Mouse (Mus musculus): ENCODE measurements around the gene Lsm2.

DNA sequence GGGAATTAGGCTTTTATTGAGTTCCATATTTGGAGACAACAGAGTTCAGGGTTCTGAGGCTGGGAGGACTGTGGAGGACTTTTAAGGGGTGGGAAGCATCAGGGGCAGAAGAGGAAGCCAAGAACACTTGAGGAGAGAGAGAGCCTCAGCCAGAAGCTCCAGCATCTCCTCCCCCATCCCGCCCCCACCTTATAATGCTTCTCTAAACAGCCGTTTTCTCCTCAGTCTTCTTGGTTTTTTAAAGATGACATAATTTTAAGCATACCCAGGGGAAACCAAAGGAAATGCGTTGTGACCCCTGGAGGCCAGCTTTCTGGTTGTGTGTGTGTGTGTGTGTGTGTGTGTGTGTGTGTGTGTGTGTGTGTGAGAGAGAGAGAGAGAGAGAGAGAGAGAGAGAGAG is 19.5 kb upstream of the Lsm2 start:
- TF ChIP-seq CTCF (conservative IDR thresholded peaks at IDR 0.05; ENCODE audit: insufficient read depth, insufficient read length, low read depth, low read length): no peak
- TF ChIP-seq POLR2A (IDR thresholded peaks at IDR 0.05; ENCODE audit: low read depth, low read length): no peak

All from kidney, adult 2 months (tissue).